Mouse (Mus musculus) forebrain, embryonic 15.5 days (tissue): ENCODE data around the gene Acot8. TPM values are rescaled to one million over a fixed set of nuclear protein-coding genes. Genes with fewer than 3 reads are reported as not detected.
A peak's percentile ranks its signal among the peaks of the same experiment; 100 is the strongest.
"Not testable (repeated sequence)": the region's sequence is repeated elsewhere in the genome, so short reads cannot be mapped to it uniquely, and the experiment has no call there.

Experiments
- ATAC-seq: fragments of 200-750 bp; cut with Nextera tagmentation; replicated peaks from 2 replicates; pipeline ENCODE4 v1.8.0; 2017; ENCODE audit warnings: mild to moderate bottlenecking, moderate TSS enrichment, moderate library complexity
- H3K27ac ChIP-seq: fragments of 300-500 bp; sonication (generic); replicated peaks from 2 replicates; pipeline ENCODE4 v1.5.1; 2015; ENCODE audit warnings: mild to moderate bottlenecking, inconsistent platforms
- H3K27me3 ChIP-seq: fragments of 300-500 bp; sonication (generic); 2 replicates; pipeline ENCODE4 v1.6.1; 2015; ENCODE audit warnings: inconsistent platforms
- H3K36me3 ChIP-seq: fragments of 300-500 bp; sonication (generic); 2 replicates; pipeline ENCODE4 v1.6.1; 2015; ENCODE audit warnings: mild to moderate bottlenecking, inconsistent platforms
- H3K4me1 ChIP-seq: fragments of 300-500 bp; sonication (generic); 2 replicates; pipeline ENCODE4 v1.6.1; 2015; ENCODE audit warnings: inconsistent platforms
- H3K4me2 ChIP-seq: fragments of 300-500 bp; sonication (generic); replicated peaks from 2 replicates; pipeline ENCODE4 v1.6.1; 2015; ENCODE audit warnings: mild to moderate bottlenecking, inconsistent platforms
- H3K4me3 ChIP-seq: fragments of 300-500 bp; sonication (generic); 2 replicates; pipeline ENCODE4 v1.5.1; 2015; ENCODE audit warnings: mild to moderate bottlenecking, inconsistent platforms
- H3K9ac ChIP-seq: fragments of 300-500 bp; sonication (generic); replicated peaks from 2 replicates; pipeline ENCODE4 v1.6.1; 2015; ENCODE audit warnings: mild to moderate bottlenecking, inconsistent platforms
- H3K9me3 ChIP-seq: fragments of 300-500 bp; sonication (generic); 2 replicates; pipeline ENCODE4 v1.6.1; 2016; ENCODE audit warnings: inconsistent platforms
- WGBS: fragments of 180-500 bp; shearing (Covaris S2); methylation state at CpG from one replicate; pipeline ENCODE4 v1.1.7; 2015; ENCODE audit warnings: mixed read lengths; 5-methylcytosine and 5-hydroxymethylcytosine counted together
- polyA plus RNA-seq: library from polyadenylated mRNA; unstranded; fragments of >200 nt; fragmentation: Nextera tagmentation; extraction: Ambion mirVana; gene quantifications from 2 replicates; pipeline ENCODE4 v1.2.1, GENCODE M21; 2015

The Acot8 gene
- polyA plus RNA-seq, 1 experiment from 2014 or later: 17.2 TPM

GRCm38 (mm10) chr2:164805332-164805718 is 643 bp upstream of the Acot8 start:
- H3K27ac ChIP-seq: peak overlapping the region; percentile 77
- peaks cover 28% of the 10 kb centered on the region for H3K4me1 ChIP-seq
- peak overlapping the region; percentile 60 for H3K4me3 ChIP-seq
- no peaks in the 10 kb centered on the region for H3K9me3 ChIP-seq
- ATAC-seq: no peak
- H3K9ac ChIP-seq: peak overlapping the region; percentile 64
- 2% methylated on average over 21 of the region's 21 CpGs for WGBS
- H3K27me3 ChIP-seq: no peaks in the 10 kb centered on the region
- peak overlapping the region; percentile 73 for H3K4me2 ChIP-seq
- H3K36me3 ChIP-seq: peaks cover 18% of the 10 kb centered on the region; the same call in 1 of the 2 replicates

- Histone ChIP-seq H3K36me3 (peaks cover 17% of the 10 kb centered on the region; the same call in 1 of the 2 replicates), H3K9ac (peak overlapping the region; percentile 61), H3K27me3 (no peaks in the 10 kb centered on the region), H3K4me3 (peak overlapping the region; percentile 60), H3K9me3 (no peaks in the 10 kb centered on the region), H3K4me1 (peaks cover 28% of the 10 kb centered on the region), H3K4me2 (peak overlapping the region; percentile 61), H3K27ac (peak overlapping the region; percentile 74; the same call in 1 of the 2 replicates)
- no peak for ATAC-seq
- 43% methylated on average over 1 of the region's 1 CpGs for WGBS
Measured at GRCm38 (mm10) chr2:164803921-164804313, 765 bp downstream of the Acot8 start.

- no peak for ATAC-seq
Measured at GRCm38 (mm10) chr2:164803201-164803920, 1.3 kb downstream of the Acot8 start.

GRCm38 (mm10) chr2:164800252-164801004 is 4.3 kb downstream of the Acot8 start:
- no peak overlapping the region for H3K27ac ChIP-seq
- WGBS: 89% methylated on average over 13 of the region's 13 CpGs
- no peak overlapping the region for H3K4me2 ChIP-seq
- H3K9me3 ChIP-seq: no peaks in the 10 kb centered on the region
- H3K4me3 ChIP-seq: no peak overlapping the region
- H3K36me3 ChIP-seq: peaks cover 32% of the 10 kb centered on the region
- H3K4me1 ChIP-seq: peaks cover 15% of the 10 kb centered on the region
- no peaks in the 10 kb centered on the region for H3K27me3 ChIP-seq
- no peak overlapping the region for H3K9ac ChIP-seq
- ATAC-seq: no peak

More at GRCm38 (mm10) chr2:164803201-164803920, 1.3 kb downstream of the Acot8 start:
- H3K9ac ChIP-seq: peak overlapping the region; percentile 61
- peaks cover 28% of the 10 kb centered on the region for H3K4me1 ChIP-seq
- 95% methylated on average over 16 of the region's 16 CpGs for WGBS
- no peaks in the 10 kb centered on the region for H3K27me3 ChIP-seq
- H3K27ac ChIP-seq: no peak overlapping the region
- H3K9me3 ChIP-seq: no peaks in the 10 kb centered on the region
- peaks cover 16% of the 10 kb centered on the region for H3K36me3 ChIP-seq
- H3K4me3 ChIP-seq: peak overlapping the region; percentile 60
- H3K4me2 ChIP-seq: peak overlapping the region; percentile 61

GRCm38 (mm10) chr2:164798554-164798953 is 6.1 kb downstream of the Acot8 start:
- H3K27me3 ChIP-seq, H3K4me1 ChIP-seq, H3K4me3 ChIP-seq, ATAC-seq, H3K4me2 ChIP-seq, H3K9me3 ChIP-seq, H3K27ac ChIP-seq, H3K9ac ChIP-seq: not testable (repeated sequence)
- 86% methylated on average over 6 of the region's 6 CpGs for WGBS
- peaks cover 37% of the 10 kb centered on the region for H3K36me3 ChIP-seq

GRCm38 (mm10) chr2:164795868-164796267 is 8.8 kb downstream of the Acot8 start:
- 89% methylated on average over 4 of the region's 4 CpGs for WGBS
- H3K36me3 ChIP-seq: peaks cover 51% of the 10 kb centered on the region
- H3K27ac ChIP-seq: no peak overlapping the region
- no peak overlapping the region for H3K4me3 ChIP-seq
- no peaks in the 10 kb centered on the region for H3K4me1 ChIP-seq
- H3K9ac ChIP-seq: no peak overlapping the region
- ATAC-seq: no peak
- H3K4me2 ChIP-seq: no peak overlapping the region
- H3K27me3 ChIP-seq: no peaks in the 10 kb centered on the region
- no peaks in the 10 kb centered on the region for H3K9me3 ChIP-seq

- peak; percentile 65 for ATAC-seq
- Histone ChIP-seq H3K27me3 (no peaks in the 10 kb centered on the region), H3K4me3 (no peak overlapping the region), H3K9me3 (no peaks in the 10 kb centered on the region), H3K9ac (no peak overlapping the region), H3K4me2 (no peak overlapping the region), H3K4me1 (no peaks in the 10 kb centered on the region), H3K27ac (no peak overlapping the region), H3K36me3 (peaks cover 51% of the 10 kb centered on the region)
- WGBS: 27% methylated on average over 5 of the region's 5 CpGs
Measured at GRCm38 (mm10) chr2:164794293-164794692, 10.4 kb downstream of the Acot8 start.

- WGBS: 96% methylated on average over 2 of the region's 2 CpGs
- Histone ChIP-seq H3K4me2 (no peak overlapping the region), H3K27me3 (no peaks in the 10 kb centered on the region), H3K27ac (no peak overlapping the region), H3K4me1 (no peaks in the 10 kb centered on the region), H3K9me3 (no peaks in the 10 kb centered on the region), H3K36me3 (peaks cover 51% of the 10 kb centered on the region), H3K4me3 (no peak overlapping the region), H3K9ac (no peak overlapping the region)
- no peak for ATAC-seq
Measured at GRCm38 (mm10) chr2:164793772-164794171, 10.9 kb downstream of the Acot8 start.

GRCm38 (mm10) chr2:164793236-164793635 is 11.4 kb downstream of the Acot8 start:
- no peak for ATAC-seq
- no peaks in the 10 kb centered on the region for H3K9me3 ChIP-seq
- no peak overlapping the region for H3K9ac ChIP-seq
- WGBS: 89% methylated on average over 3 of the region's 3 CpGs
- no peak overlapping the region for H3K27ac ChIP-seq
- H3K4me3 ChIP-seq: no peak overlapping the region
- peaks cover 48% of the 10 kb centered on the region for H3K36me3 ChIP-seq
- H3K27me3 ChIP-seq: no peaks in the 10 kb centered on the region
- no peaks in the 10 kb centered on the region for H3K4me1 ChIP-seq
- no peak overlapping the region for H3K4me2 ChIP-seq

- Histone ChIP-seq H3K4me3 (no peak overlapping the region), H3K27me3 (no peaks in the 10 kb centered on the region), H3K27ac (no peak overlapping the region), H3K9ac (no peak overlapping the region), H3K4me1 (no peaks in the 10 kb centered on the region), H3K4me2 (no peak overlapping the region), H3K36me3 (peaks cover 44% of the 10 kb centered on the region), H3K9me3 (no peaks in the 10 kb centered on the region)
- no peak for ATAC-seq
- 94% methylated on average over 12 of the region's 12 CpGs for WGBS
Measured at GRCm38 (mm10) chr2:164792400-164793190, 12.1 kb downstream of the Acot8 start.

- Histone ChIP-seq H3K9ac (no peak overlapping the region), H3K4me2 (no peak overlapping the region), H3K4me3 (no peak overlapping the region), H3K27ac (no peak overlapping the region), H3K9me3 (no peaks in the 10 kb centered on the region), H3K4me1 (peaks cover 4% of the 10 kb centered on the region), H3K27me3 (no peaks in the 10 kb centered on the region), H3K36me3 (peaks cover 41% of the 10 kb centered on the region)
- ATAC-seq: no peak
- WGBS: 90% methylated on average over 18 of the region's 18 CpGs
Measured at GRCm38 (mm10) chr2:164791841-164792261, 12.8 kb downstream of the Acot8 start.

- WGBS: 86% methylated on average over 4 of the region's 4 CpGs
- Histone ChIP-seq H3K4me1 (peaks cover 11% of the 10 kb centered on the region), H3K27ac (no peak overlapping the region), H3K4me2 (no peak overlapping the region), H3K36me3 (peaks cover 33% of the 10 kb centered on the region), H3K27me3 (no peaks in the 10 kb centered on the region), H3K4me3 (no peak overlapping the region), H3K9me3 (no peaks in the 10 kb centered on the region), H3K9ac (no peak overlapping the region)
- ATAC-seq: no peak
Measured at GRCm38 (mm10) chr2:164790451-164790850, 14.2 kb downstream of the Acot8 start.
